Mouse (Mus musculus) limb, embryonic 15.5 days (tissue): ENCODE results near the gene Akip1. TPM values are rescaled to one million over a fixed set of nuclear protein-coding genes. Genes with fewer than 3 reads are reported as not detected.

Experiments
- ATAC-seq: fragments of 200-750 bp; cut with Nextera tagmentation; 2 replicates; pipeline ENCODE4 v1.8.0; 2017; ENCODE audit warnings: low read depth, moderate TSS enrichment; ENCODE audit not compliant: insufficient number of reproducible peaks, low FRiP score, low TSS enrichment
- H3K27ac ChIP-seq: fragments of 300-500 bp; sonication (generic); 2 replicates; pipeline ENCODE4 v1.5.1; 2015; ENCODE audit warnings: moderate library complexity, mild to moderate bottlenecking, inconsistent platforms
- H3K27me3 ChIP-seq: fragments of 300-500 bp; sonication (generic); 2 replicates; pipeline ENCODE4 v1.6.1; 2015; ENCODE audit warnings: inconsistent platforms
- H3K36me3 ChIP-seq: fragments of 300-500 bp; sonication (generic); 2 replicates; pipeline ENCODE4 v1.6.1; 2015; ENCODE audit warnings: inconsistent platforms
- H3K4me1 ChIP-seq: fragments of 300-500 bp; sonication (generic); 2 replicates; pipeline ENCODE4 v1.6.1; 2015; ENCODE audit warnings: inconsistent platforms
- H3K4me2 ChIP-seq: fragments of 300-500 bp; sonication (generic); 2 replicates; pipeline ENCODE4 v1.6.1; 2015; ENCODE audit warnings: mild to moderate bottlenecking, inconsistent platforms
- H3K4me3 ChIP-seq: fragments of 300-500 bp; sonication (generic); 2 replicates; pipeline ENCODE4 v1.5.1; 2015; ENCODE audit warnings: mild to moderate bottlenecking, inconsistent platforms
- H3K9ac ChIP-seq: fragments of 300-500 bp; sonication (generic); 2 replicates; pipeline ENCODE4 v1.6.1; 2015; ENCODE audit warnings: inconsistent platforms
- H3K9me3 ChIP-seq: fragments of 300-500 bp; sonication (generic); 2 replicates; pipeline ENCODE4 v1.6.1; 2016; ENCODE audit warnings: inconsistent platforms
- WGBS: fragments of 180-500 bp; shearing (Covaris S2); methylation state at CpG from one replicate; pipeline ENCODE4 v1.1.7; 2015; 5-methylcytosine and 5-hydroxymethylcytosine counted together
- polyA plus RNA-seq: library from polyadenylated mRNA; unstranded; fragments of >200 nt; fragmentation: Nextera tagmentation; extraction: Ambion mirVana; gene quantifications from 2 replicates; pipeline ENCODE4 v1.2.1, GENCODE M21; 2015

Gene Akip1
- polyA plus RNA-seq, 1 experiment from 2014 or later, result 39.4 TPM

GRCm38 (mm10) chr7:109712198-109712597 is 8.7 kb downstream of the Akip1 start:
- H3K4me3 ChIP-seq, result no peak overlapping the region
- WGBS, result 85% methylated on average over 7 of the region's 7 CpGs
- peaks cover 34% of the 10 kb centered on the region for H3K36me3 ChIP-seq
- no peak overlapping the region for H3K9ac ChIP-seq
- no peaks in the 10 kb centered on the region for H3K27me3 ChIP-seq
- ATAC-seq, result no peak
- no peaks in the 10 kb centered on the region for H3K9me3 ChIP-seq
- peaks cover 11% of the 10 kb centered on the region for H3K4me1 ChIP-seq
- no peak overlapping the region for H3K27ac ChIP-seq
- H3K4me2 ChIP-seq, result no peak overlapping the region

GRCm38 (mm10) chr7:109713434-109713982 is 10.0 kb downstream of the Akip1 start:
- no peak for ATAC-seq
- 86% methylated on average over 2 of the region's 2 CpGs for WGBS
- no peak overlapping the region for H3K27ac ChIP-seq

GRCm38 (mm10) chr7:109719286-109719685 is 15.8 kb downstream of the Akip1 start:
- H3K9me3 ChIP-seq, result no peaks in the 10 kb centered on the region
- H3K36me3 ChIP-seq, result no peaks in the 10 kb centered on the region
- no peak overlapping the region for H3K4me3 ChIP-seq
- 54% methylated on average over 9 of the region's 9 CpGs for WGBS
- H3K27me3 ChIP-seq, result no peaks in the 10 kb centered on the region
- no peak overlapping the region for H3K27ac ChIP-seq
- ATAC-seq, result no peak
- H3K9ac ChIP-seq, result no peak overlapping the region
- no peak overlapping the region for H3K4me2 ChIP-seq
- no peaks in the 10 kb centered on the region for H3K4me1 ChIP-seq

More at GRCm38 (mm10) chr7:109713434-109713982, 10.0 kb downstream of the Akip1 start:
- H3K9ac ChIP-seq, result no peak overlapping the region
- no peaks in the 10 kb centered on the region for H3K9me3 ChIP-seq
- peaks cover 7% of the 10 kb centered on the region for H3K4me1 ChIP-seq
- no peak overlapping the region for H3K4me3 ChIP-seq
- peaks cover 34% of the 10 kb centered on the region for H3K36me3 ChIP-seq
- no peaks in the 10 kb centered on the region for H3K27me3 ChIP-seq
- no peak overlapping the region for H3K4me2 ChIP-seq

GRCm38 (mm10) chr7:109722618-109723017 is 19.1 kb downstream of the Akip1 start:
- Histone ChIP-seq H3K4me3 (no peak overlapping the region), H3K4me2 (no peak overlapping the region), H3K4me1 (no peaks in the 10 kb centered on the region), H3K27ac (no peak overlapping the region), H3K9ac (no peak overlapping the region), H3K36me3 (no peaks in the 10 kb centered on the region), H3K27me3 (no peaks in the 10 kb centered on the region), H3K9me3 (no peaks in the 10 kb centered on the region)
- WGBS, result 95% methylated on average over 2 of the region's 2 CpGs
- no peak for ATAC-seq

GRCm38 (mm10) chr7:109723114-109723513 is 19.6 kb downstream of the Akip1 start:
- Histone ChIP-seq H3K4me1 (no peaks in the 10 kb centered on the region), H3K9me3 (no peaks in the 10 kb centered on the region), H3K27ac (no peak overlapping the region), H3K9ac (no peak overlapping the region), H3K36me3 (no peaks in the 10 kb centered on the region), H3K4me2 (no peak overlapping the region), H3K27me3 (no peaks in the 10 kb centered on the region), H3K4me3 (no peak overlapping the region)
- no peak for ATAC-seq
- 94% methylated on average over 8 of the region's 8 CpGs for WGBS

GRCm38 (mm10) chr7:109723697-109724096 is 20.2 kb downstream of the Akip1 start, which contains the start of gene BC051019:
Gene BC051019, minus strand, starts transcription at chr7:109723850.
- WGBS, result 89% methylated on average over 5 of the region's 5 CpGs
- no peak for ATAC-seq
- Histone ChIP-seq H3K36me3 (no peaks in the 10 kb centered on the region), H3K27me3 (no peaks in the 10 kb centered on the region), H3K9me3 (no peaks in the 10 kb centered on the region), H3K4me3 (no peak within 1 kb of the TSS), H3K4me1 (no peaks in the 10 kb centered on the region), H3K27ac (no peak within 1 kb of the TSS), H3K9ac (no peak within 1 kb of the TSS), H3K4me2 (no peak within 1 kb of the TSS)

GRCm38 (mm10) chr7:109731626-109732025 is 28.1 kb downstream of the Akip1 start, which contains the start of gene Ascl3:
Gene Ascl3, minus strand, starts transcription at chr7:109731726.
- no peak for ATAC-seq
- no peaks in the 10 kb centered on the region for H3K27me3 ChIP-seq
- no peak within 1 kb of the TSS for H3K4me2 ChIP-seq
- no peak within 1 kb of the TSS for H3K4me3 ChIP-seq
- peaks cover 15% of the 10 kb centered on the region for H3K36me3 ChIP-seq
- H3K4me1 ChIP-seq, result peaks cover 6% of the 10 kb centered on the region; the same call in 1 of the 2 replicates
- H3K27ac ChIP-seq, result no peak within 1 kb of the TSS
- WGBS, result 77% methylated on average over 5 of the region's 5 CpGs
- no peak within 1 kb of the TSS for H3K9ac ChIP-seq
- H3K9me3 ChIP-seq, result no peaks in the 10 kb centered on the region

- no peak for ATAC-seq
- H3K27ac ChIP-seq, result no peak overlapping the region
- no peak overlapping the region for H3K4me3 ChIP-seq
- peaks cover 3% of the 10 kb centered on the region; the same call in 1 of the 2 replicates for H3K4me1 ChIP-seq
- no peaks in the 10 kb centered on the region for H3K9me3 ChIP-seq
- H3K27me3 ChIP-seq, result no peaks in the 10 kb centered on the region
- WGBS, result 84% methylated on average over 4 of the region's 4 CpGs
- H3K36me3 ChIP-seq, result peaks cover 26% of the 10 kb centered on the region
- no peak overlapping the region for H3K9ac ChIP-seq
- H3K4me2 ChIP-seq, result no peak overlapping the region
Observed at GRCm38 (mm10) chr7:109734806-109735205, 31.3 kb downstream of the Akip1 start.

GRCm38 (mm10) chr7:109739822-109740370 is 36.4 kb downstream of the Akip1 start:
- Histone ChIP-seq H3K27me3 (no peaks in the 10 kb centered on the region), H3K9me3 (no peaks in the 10 kb centered on the region), H3K4me2 (no peak overlapping the region), H3K27ac (no peak overlapping the region), H3K36me3 (peaks cover 49% of the 10 kb centered on the region), H3K4me1 (no peaks in the 10 kb centered on the region), H3K9ac (no peak overlapping the region), H3K4me3 (no peak overlapping the region)
- WGBS, result 74% methylated on average over 5 of the region's 5 CpGs
- no peak for ATAC-seq

GRCm38 (mm10) chr7:109741060-109741459 is 37.6 kb downstream of the Akip1 start:
- Histone ChIP-seq H3K9me3 (no peaks in the 10 kb centered on the region), H3K27me3 (no peaks in the 10 kb centered on the region), H3K9ac (no peak overlapping the region), H3K36me3 (peaks cover 47% of the 10 kb centered on the region), H3K27ac (no peak overlapping the region), H3K4me3 (no peak overlapping the region), H3K4me1 (no peaks in the 10 kb centered on the region), H3K4me2 (no peak overlapping the region)
- WGBS, result 83% methylated on average over 1 of the region's 1 CpGs
- ATAC-seq, result no peak

- Histone ChIP-seq H3K9ac (no peak overlapping the region), H3K9me3 (no peaks in the 10 kb centered on the region), H3K4me2 (no peak overlapping the region), H3K4me3 (no peak overlapping the region), H3K4me1 (no peaks in the 10 kb centered on the region), H3K27me3 (no peaks in the 10 kb centered on the region), H3K27ac (no peak overlapping the region), H3K36me3 (peaks cover 46% of the 10 kb centered on the region)
- WGBS, result 83% methylated on average over 4 of the region's 4 CpGs
- no peak for ATAC-seq
Observed at GRCm38 (mm10) chr7:109741703-109742102, 38.2 kb downstream of the Akip1 start.

GRCm38 (mm10) chr7:109747747-109748146 is 44.3 kb downstream of the Akip1 start:
- H3K36me3 ChIP-seq, result peaks cover 27% of the 10 kb centered on the region
- no peak overlapping the region for H3K4me3 ChIP-seq
- 47% methylated on average over 1 of the region's 1 CpGs for WGBS
- H3K9me3 ChIP-seq, result no peaks in the 10 kb centered on the region
- peaks cover 8% of the 10 kb centered on the region; the same call in 1 of the 2 replicates for H3K4me1 ChIP-seq
- H3K27ac ChIP-seq, result no peak overlapping the region
- H3K27me3 ChIP-seq, result no peaks in the 10 kb centered on the region
- ATAC-seq, result no peak
- no peak overlapping the region for H3K9ac ChIP-seq
- H3K4me2 ChIP-seq, result no peak overlapping the region
